Mouse (Mus musculus): Measurements from ENCODE around the gene Serpinb9b.

GRCm38 (mm10) chr13:33068164-33068563 lies 40.9 kb downstream of the Serpinb9b start:
- no peak for TF ChIP-seq POLR2A (IDR thresholded peaks at IDR 0.05; ENCODE audit: control insufficient read depth, low read depth, low read length)
- TF ChIP-seq CTCF (IDR thresholded peaks at IDR 0.05; ENCODE audit: control insufficient read depth, insufficient read depth, insufficient replicate concordance, low read depth, low read length) = no peak

Data from testis, adult 2 months (tissue).